Mouse (Mus musculus): ENCODE results near the gene E330034G19Rik.

Gene E330034G19Rik

DNA sequence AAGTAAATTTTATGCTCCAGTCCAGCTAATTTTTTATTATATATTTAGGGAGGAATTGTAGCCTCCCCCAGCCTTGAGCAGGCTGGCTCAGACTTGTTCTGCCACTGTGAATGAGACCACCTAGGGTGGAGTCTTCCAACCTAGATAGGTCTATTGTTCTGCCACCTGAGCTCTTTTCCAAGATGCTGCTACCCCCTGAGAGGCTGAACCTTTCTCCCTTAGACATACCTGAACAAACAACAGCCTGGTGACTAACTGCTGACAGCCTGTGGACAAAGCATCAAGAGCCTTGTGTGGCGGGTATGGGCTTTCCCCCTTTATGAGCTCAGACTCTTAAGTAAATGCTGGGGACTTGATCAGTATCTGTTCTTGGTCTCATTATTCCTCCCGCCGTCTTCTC, 54.0 kb downstream of the E330034G19Rik start:
- DNase-seq (ENCODE audit: low read depth, low spot score): peak; percentile 52

DNA sequence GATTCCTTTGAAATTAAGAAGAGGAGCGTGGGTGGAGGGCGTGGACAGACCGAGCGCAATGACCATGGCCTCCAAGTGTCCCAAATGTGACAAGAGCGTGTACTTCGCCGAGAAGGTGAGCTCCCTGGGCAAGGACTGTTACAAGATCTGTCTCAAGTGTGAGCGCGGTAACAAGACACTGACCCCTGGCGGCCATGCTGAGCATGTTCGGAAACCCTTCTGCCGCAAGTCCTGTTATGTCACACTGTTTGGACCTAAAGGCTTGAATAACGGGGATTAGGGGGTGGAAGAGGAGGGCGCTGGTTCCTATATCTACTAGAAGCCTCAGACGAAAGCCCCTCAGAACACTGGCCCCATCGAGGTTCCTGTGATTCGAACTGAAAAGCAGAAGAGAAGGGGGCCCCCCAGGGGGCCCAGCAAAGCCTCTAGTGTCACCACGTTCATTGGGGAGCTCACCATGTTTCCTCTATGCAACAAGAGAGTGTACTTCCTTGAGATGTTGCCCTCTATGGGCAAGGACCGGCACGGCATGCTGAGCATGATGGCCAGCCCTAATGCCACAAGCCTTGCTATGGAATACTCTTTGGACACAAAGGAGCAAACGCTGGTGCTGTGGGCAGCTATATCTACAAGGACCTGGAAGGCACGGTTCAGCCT, 65.4 kb downstream of the E330034G19Rik start:
- peak; percentile 77 for DNase-seq (ENCODE audit: low read depth, low spot score)

All from R1 (cell line).